Mouse (Mus musculus) stomach, postnatal 0 days (tissue): ENCODE measurements around the gene Jag1. TPM values are rescaled to one million over a fixed set of nuclear protein-coding genes. Genes with fewer than 3 reads are reported as not detected.

Experiments used
- ATAC-seq: fragments of 200-750 bp; cut with Nextera tagmentation; 2 replicates; pipeline ENCODE4 v1.8.0; 2017; ENCODE audit not compliant: low FRiP score, low TSS enrichment
- DNase-seq: peaks from one replicate; pipeline ENCODE4 v3.0.0-alpha.2; 2016; ENCODE audit warnings: low spot score
- H3K27ac ChIP-seq: fragments of 300-500 bp; sonication (generic); replicated peaks from 2 replicates; pipeline ENCODE4 v1.5.1; 2014; ENCODE audit warnings: mild to moderate bottlenecking, control low read depth
- H3K27me3 ChIP-seq: fragments of 300-500 bp; sonication (generic); 2 replicates; pipeline ENCODE4 v1.6.1; 2014; ENCODE audit warnings: low read length; ENCODE audit not compliant: control insufficient read depth, insufficient read depth
- H3K36me3 ChIP-seq: fragments of 300-500 bp; sonication (generic); 2 replicates; pipeline ENCODE4 v1.6.1; 2014; ENCODE audit warnings: low read length, mixed read lengths; ENCODE audit not compliant: control insufficient read depth, insufficient read depth
- H3K4me1 ChIP-seq: fragments of 300-500 bp; sonication (generic); replicated peaks from 2 replicates; pipeline ENCODE4 v1.6.1; 2014; ENCODE audit warnings: antibody characterized with exemption; ENCODE audit not compliant: control insufficient read depth, insufficient read depth
- H3K4me2 ChIP-seq: fragments of 300-500 bp; sonication (generic); replicated peaks from 2 replicates; pipeline ENCODE4 v1.6.1; 2014; ENCODE audit warnings: low read depth, mild to moderate bottlenecking, control low read depth, moderate library complexity
- H3K4me3 ChIP-seq: fragments of 300-500 bp; sonication (generic); 2 replicates; pipeline ENCODE4 v1.5.1; 2014; ENCODE audit warnings: low read depth, low read length, control low read depth
- H3K9ac ChIP-seq: fragments of 300-500 bp; sonication (generic); 2 replicates; pipeline ENCODE4 v1.6.1; 2014; ENCODE audit warnings: mild to moderate bottlenecking, low read length, control low read depth, mixed read lengths
- H3K9me3 ChIP-seq: fragments of 300-500 bp; sonication (generic); 2 replicates; pipeline ENCODE4 v1.6.1; 2016; ENCODE audit warnings: low read length; ENCODE audit not compliant: control insufficient read depth
- CTCF ChIP-seq: IDR thresholded peaks from 2 replicates; pipeline ENCODE4 v1.5.1; 2016; ENCODE audit warnings: antibody characterized with exemption, low read depth, mild to moderate bottlenecking, moderate library complexity
- EP300 ChIP-seq: optimal IDR thresholded peaks from 2 replicates; pipeline ENCODE3; 2016; ENCODE audit warnings: antibody characterized with exemption
- WGBS: fragments of 180-500 bp; shearing (Covaris S2); extraction: QIAGEN DNeasy Blood & Tissue Kit; methylation state at CpG from one replicate; pipeline ENCODE4 v1.1.7; 2014; 5-methylcytosine and 5-hydroxymethylcytosine counted together
- polyA plus RNA-seq: library from polyadenylated mRNA; unstranded; fragments of >200 nt; fragmentation: Nextera tagmentation; extraction: Ambion mirVana; gene quantifications from 2 replicates; pipeline ENCODE4 v1.2.1, GENCODE M21; 2015

The Jag1 gene
- polyA plus RNA-seq, 1 experiment from 2014 or later, result 8.2 TPM

- H3K9ac ChIP-seq, result no peak overlapping the region
- no peak overlapping the region for H3K4me2 ChIP-seq
- 90% methylated on average over 14 of the region's 14 CpGs for WGBS
- ATAC-seq (no peak), DNase-seq (no peak)
- H3K9me3 ChIP-seq, result no peaks in the 10 kb centered on the region
- peaks cover 50% of the 10 kb centered on the region for H3K36me3 ChIP-seq
- no peaks in the 10 kb centered on the region for H3K27me3 ChIP-seq
- TF ChIP-seq CTCF (no peak), EP300 (no peak)
- H3K4me1 ChIP-seq, result no peaks in the 10 kb centered on the region
- no peak overlapping the region for H3K27ac ChIP-seq
- no peak overlapping the region for H3K4me3 ChIP-seq
Observed at GRCm38 (mm10) chr2:137086621-137087395, 29.6 kb downstream of the Jag1 start.

- 66% methylated on average over 8 of the region's 8 CpGs for WGBS
- TF ChIP-seq EP300, result no peak
- TF ChIP-seq CTCF, result no peak
- no peaks in the 10 kb centered on the region for H3K9me3 ChIP-seq
- no peak for DNase-seq
- H3K27me3 ChIP-seq, result no peaks in the 10 kb centered on the region
- peaks cover 2% of the 10 kb centered on the region; the same call in 1 of the 2 replicates for H3K4me1 ChIP-seq
- no peak overlapping the region for H3K27ac ChIP-seq
- H3K9ac ChIP-seq, result no peak overlapping the region
- no peak overlapping the region for H3K4me3 ChIP-seq
- H3K4me2 ChIP-seq, result no peak overlapping the region
- peaks cover 41% of the 10 kb centered on the region for H3K36me3 ChIP-seq
- no peak for ATAC-seq
Observed at GRCm38 (mm10) chr2:137085257-137085656, 31.2 kb downstream of the Jag1 start.

- H3K4me1 ChIP-seq, result peaks cover 2% of the 10 kb centered on the region; the same call in 1 of the 2 replicates
- H3K9me3 ChIP-seq, result no peaks in the 10 kb centered on the region
- H3K4me2 ChIP-seq, result no peak overlapping the region
- TF ChIP-seq CTCF, result no peak
- no peak for TF ChIP-seq EP300
- no peaks in the 10 kb centered on the region for H3K27me3 ChIP-seq
- H3K27ac ChIP-seq, result no peak overlapping the region
- peaks cover 23% of the 10 kb centered on the region for H3K36me3 ChIP-seq
- H3K4me3 ChIP-seq, result no peak overlapping the region
- H3K9ac ChIP-seq, result no peak overlapping the region
- no peak for DNase-seq
- 76% methylated on average over 24 of the region's 24 CpGs for WGBS
- no peak for ATAC-seq
Observed at GRCm38 (mm10) chr2:137082896-137083620, 33.4 kb downstream of the Jag1 start.

- WGBS, result 68% methylated on average over 7 of the region's 7 CpGs
- Histone ChIP-seq H3K4me3 (no peak overlapping the region), H3K9ac (no peak overlapping the region), H3K4me2 (no peak overlapping the region), H3K27ac (peak overlapping the region; percentile 18; the same call in 1 of the 2 replicates), H3K9me3 (no peaks in the 10 kb centered on the region), H3K27me3 (no peaks in the 10 kb centered on the region), H3K4me1 (peaks cover 2% of the 10 kb centered on the region; the same call in 1 of the 2 replicates), H3K36me3 (peaks cover 19% of the 10 kb centered on the region)
- ATAC-seq (no peak), DNase-seq (no peak)
- TF ChIP-seq EP300 (no peak), CTCF (no peak)
Observed at GRCm38 (mm10) chr2:137081001-137081400, 35.4 kb downstream of the Jag1 start.

GRCm38 (mm10) chr2:137080468-137080867 lies 36.0 kb downstream of the Jag1 start:
- no peak for TF ChIP-seq CTCF
- TF ChIP-seq EP300, result no peak
- no peaks in the 10 kb centered on the region for H3K27me3 ChIP-seq
- 0 out of 2 replicates have a peak overlapping the region, but pooled peaks have one; percentile 6 for H3K4me2 ChIP-seq
- 56% methylated on average over 6 of the region's 6 CpGs for WGBS
- peak; percentile 33; the same call in 1 of the 2 replicates for ATAC-seq
- H3K9me3 ChIP-seq, result no peaks in the 10 kb centered on the region
- H3K4me1 ChIP-seq, result peaks cover 2% of the 10 kb centered on the region; the same call in 1 of the 2 replicates
- H3K9ac ChIP-seq, result no peak overlapping the region
- no peak for DNase-seq
- no peak overlapping the region for H3K4me3 ChIP-seq
- peak overlapping the region; percentile 24; the same call in 1 of the 2 replicates for H3K27ac ChIP-seq
- H3K36me3 ChIP-seq, result peaks cover 16% of the 10 kb centered on the region
